Mouse (Mus musculus) v-Abl transformed pro-B cells (cell line): Measurements from ENCODE around the gene Defa23.
"Not testable (repeated sequence)": the region's sequence is repeated elsewhere in the genome, so short reads cannot be mapped to it uniquely, and the experiment has no call there.

Experiments
- in situ Hi-C, 2 experiments: fragments of 400-800 bp; cut with MboI; formaldehyde crosslinking; loops; one replicate each; pipeline ENCODE4 v1.15.1; 2025; ENCODE audit not compliant: unreplicated experiment in 2 of 2

Defa23 gene

DNA sequence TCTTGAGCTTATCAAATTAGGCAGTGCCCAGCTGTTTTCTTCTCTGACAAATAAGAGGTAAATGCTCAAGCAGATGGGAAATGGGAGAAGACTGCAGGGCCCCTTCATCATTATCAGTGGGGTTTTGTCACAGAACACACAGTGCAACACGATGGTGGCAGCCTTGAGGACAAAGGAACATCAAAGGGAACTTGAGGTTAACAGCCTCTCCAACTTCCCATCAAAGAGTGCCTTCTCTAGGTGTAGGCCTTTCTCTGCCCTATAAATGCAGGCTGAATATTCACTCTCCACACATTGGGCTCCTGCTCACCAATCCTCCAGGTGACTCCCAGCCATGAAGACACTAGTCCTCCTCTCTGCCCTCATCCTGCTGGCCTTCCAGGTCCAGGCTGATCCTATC is at the start of gene Defa23:
TSS of gene Defa23 (plus strand) at position 301 of the 400 bp plus-strand sequence.
- in situ Hi-C loops, result not testable (repeated sequence)

DNA sequence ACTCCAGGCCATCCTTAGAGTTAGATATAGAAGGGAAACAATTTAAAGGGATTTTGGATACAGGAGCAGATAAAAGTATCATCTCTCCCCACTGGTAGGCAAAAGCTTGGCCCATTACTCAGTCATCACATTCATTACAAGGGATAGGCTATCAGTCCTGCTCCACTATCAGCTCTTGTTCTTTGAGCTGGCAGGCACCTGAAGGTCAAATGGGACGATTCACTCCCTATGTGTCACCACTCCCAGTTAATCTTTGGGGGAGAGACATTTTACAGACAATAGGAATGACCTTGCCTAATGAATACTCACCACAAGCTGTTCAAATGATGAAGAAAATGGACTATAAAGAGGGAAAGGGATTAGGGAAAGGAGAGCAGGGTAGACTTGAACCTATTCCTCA is 48.0 kb upstream of the Defa23 start:
- in situ Hi-C loops, result loop anchor here (25.0 kb wide), 4 partner anchors 956 to 1430 kb away; partner anchors contain the start of genes Ccdc70 (in 1 of the 2), Fam90a1a (in 1 of the 2), Nek5 (in 1 of the 2) and Tpte (in 1 of the 2)

DNA sequence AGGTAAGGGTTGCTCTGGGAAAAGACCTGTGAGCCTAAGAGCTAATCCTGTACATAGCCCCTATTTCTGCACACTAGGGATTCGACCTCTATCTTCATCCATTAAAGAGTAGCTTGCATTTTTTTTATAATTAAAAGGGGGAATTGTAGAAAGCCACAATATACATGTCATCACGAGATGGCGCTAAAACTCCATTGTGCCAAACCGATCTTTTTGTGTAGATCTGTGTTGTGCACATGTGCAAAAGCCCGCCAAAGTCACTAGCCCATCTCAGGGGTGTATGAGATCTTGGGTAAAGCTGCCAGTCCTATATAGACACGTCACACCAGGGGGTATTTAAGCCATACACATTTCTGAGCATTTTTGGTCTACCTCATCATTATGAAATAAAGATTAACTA is 46.3 kb upstream of the Defa23 start:
- in situ Hi-C loops, result loop anchor here (25.0 kb wide), 4 partner anchors 954 to 1429 kb away; partner anchors contain the start of genes Ccdc70 (in 1 of the 2), Fam90a1a (in 1 of the 2), Nek5 (in 1 of the 2) and Tpte (in 1 of the 2)

DNA sequence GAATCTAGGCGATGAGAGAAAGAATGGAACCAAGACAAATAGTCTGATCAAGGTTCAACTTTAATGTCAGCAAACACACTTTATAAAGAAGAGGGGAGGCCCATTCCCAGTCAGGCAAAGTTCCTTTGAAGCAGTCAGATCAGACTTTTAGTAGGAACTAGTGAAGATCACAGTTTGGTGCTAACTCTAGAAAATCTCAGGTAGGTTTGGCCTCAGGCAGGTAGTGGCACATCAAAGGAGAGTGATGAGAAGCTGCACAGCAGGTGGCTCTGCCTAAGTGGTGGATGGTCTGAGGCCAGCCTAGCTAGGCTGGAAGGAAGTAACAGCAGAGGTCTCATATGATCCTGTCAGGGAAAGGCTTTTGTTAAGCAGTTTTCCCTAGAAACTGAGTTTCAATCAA is 44.3 kb upstream of the Defa23 start:
- in situ Hi-C loops, result loop anchor here (25.0 kb wide), 4 partner anchors 952 to 1427 kb away; partner anchors contain the start of genes Ccdc70 (in 1 of the 2), Fam90a1a (in 1 of the 2), Nek5 (in 1 of the 2) and Tpte (in 1 of the 2)

DNA sequence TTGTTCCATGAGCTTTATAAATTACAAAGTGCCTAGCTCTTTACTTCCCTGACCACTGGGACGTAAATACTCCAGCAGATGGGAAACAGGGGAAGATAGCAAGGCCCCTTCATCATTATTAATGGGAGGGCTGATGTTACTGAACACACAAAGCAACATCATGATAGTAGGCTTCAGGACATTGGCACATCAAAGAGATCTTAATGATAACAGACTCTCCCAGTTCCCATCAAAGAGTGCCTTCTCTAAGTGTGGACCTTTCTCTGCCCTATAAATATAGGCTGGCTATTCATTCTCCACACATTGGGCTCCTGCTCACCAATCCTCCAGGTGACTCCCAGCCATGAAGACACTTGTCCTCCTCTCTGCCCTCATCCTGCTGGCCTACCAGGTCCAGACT is 29.6 kb upstream of the Defa23 start, which contains the start of gene Defa21:
TSS of gene Defa21 (plus strand) at position 301 of the 400 bp plus-strand sequence.
- in situ Hi-C loops, result not testable (repeated sequence)

DNA sequence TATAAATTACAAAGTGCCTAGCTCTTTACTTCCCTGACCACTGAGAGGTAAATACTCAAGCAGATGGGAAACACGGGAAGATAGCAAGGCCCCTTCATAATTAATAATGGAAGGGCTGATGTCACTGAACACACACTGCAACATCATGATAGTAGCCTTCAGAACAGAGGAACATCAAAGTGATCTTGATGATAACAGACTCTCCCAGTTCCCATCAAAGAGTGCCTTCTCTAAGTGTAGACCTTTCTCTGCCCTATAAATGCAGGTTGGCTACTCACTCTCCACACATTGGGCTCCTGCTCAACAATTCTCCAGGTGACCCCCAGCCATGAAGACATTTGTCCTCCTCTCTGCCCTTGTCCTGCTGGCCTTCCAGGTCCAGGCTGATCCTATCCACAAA is 9.9 kb downstream of the Defa23 start, which contains the start of gene Defa35:
TSS of gene Defa35 (plus strand) at position 301 of the 400 bp plus-strand sequence.
- in situ Hi-C loops, result not testable (repeated sequence)

DNA sequence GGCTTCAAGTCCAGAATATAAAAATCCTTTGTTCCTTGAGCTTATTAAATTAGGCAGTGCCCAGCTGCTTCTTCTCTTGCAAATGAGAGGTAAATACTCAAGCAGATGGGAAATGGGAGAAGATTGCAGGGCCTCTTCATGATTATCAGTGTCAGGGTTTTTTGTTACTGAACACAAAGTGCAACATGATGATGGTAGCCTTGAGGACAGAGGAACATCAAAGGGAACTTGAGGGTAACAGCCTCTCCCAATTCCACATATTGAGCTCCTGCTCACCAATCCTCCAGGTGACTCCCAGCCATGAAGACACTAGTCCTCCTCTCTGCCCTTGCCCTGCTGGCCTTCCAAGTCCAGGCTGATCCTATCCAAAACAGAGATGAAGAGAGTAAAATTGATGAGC is 29.3 kb downstream of the Defa23 start, which contains the start of gene Defa25:
TSS of gene Defa25 (plus strand) at position 301 of the 400 bp plus-strand sequence.
- in situ Hi-C loops, result not testable (repeated sequence)

DNA sequence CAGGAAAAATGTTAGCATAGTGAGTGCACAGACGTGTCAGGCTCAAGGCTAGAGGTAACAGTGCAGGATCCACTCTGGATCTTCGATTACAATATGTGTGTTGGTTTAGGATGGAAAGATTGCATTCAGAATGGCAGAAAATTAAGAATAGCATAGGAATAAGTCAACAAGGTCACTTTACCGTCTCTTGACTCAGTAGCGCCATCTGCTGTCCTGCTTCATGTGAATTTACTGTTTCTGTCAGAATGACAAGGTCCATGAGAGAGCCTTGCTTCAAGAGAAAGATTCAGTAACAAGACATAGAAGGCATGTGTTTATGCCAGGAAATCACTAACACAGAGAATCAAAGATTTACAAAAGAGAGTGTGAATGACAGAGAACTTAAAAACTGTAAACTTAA is 38.3 kb downstream of the Defa23 start:
- in situ Hi-C loops, result no loop called here

DNA sequence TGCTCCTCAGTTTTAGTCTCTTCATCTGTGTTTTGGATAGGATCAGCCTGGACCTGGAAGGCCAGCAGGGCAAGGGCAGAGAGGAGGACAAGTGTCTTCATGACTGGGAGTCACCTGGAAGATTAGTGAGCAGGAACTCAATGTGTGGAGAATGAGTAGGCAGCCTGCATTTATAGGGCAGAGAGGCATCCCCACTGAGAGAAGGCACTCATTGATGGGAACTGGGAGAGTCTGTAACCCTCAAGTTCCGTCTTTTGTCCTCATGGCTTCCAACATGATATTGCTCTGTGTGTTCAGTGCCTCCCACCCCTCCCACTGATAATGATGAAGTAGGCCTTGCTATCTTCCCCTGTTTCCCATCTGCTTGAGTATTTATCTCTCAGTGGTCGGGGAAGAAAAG is 41.1 kb downstream of the Defa23 start, which contains the start of gene Gm14851:
TSS of gene Gm14851 (minus strand) at position 101 of the 400 bp plus-strand sequence.
- in situ Hi-C loops, result not testable (repeated sequence)
